ENCODE assay signal across 8 mouse cellular contexts in genomic region chr8:126592381-126592770, GRCm38 (mm10). TPM values are rescaled to one million over a fixed set of nuclear protein-coding genes. Genes with fewer than 3 reads are reported as not detected.
DNase-seq lines count a peak whose midpoint lies in the region; ATAC-seq and TF ChIP-seq lines count a peak whose summit lies in the region.

No protein-coding gene starts in this region.

- peaks cover 18% of the 10 kb centered on the region for H3K36me3 ChIP-seq in heart, embryonic 16.5 days (ENCODE audit: control insufficient read depth, insufficient read depth)
- peaks cover 32% of the 10 kb centered on the region for H3K36me3 ChIP-seq in liver, embryonic 12.5 days

- peaks cover 11% of the 10 kb centered on the region for H3K4me1 ChIP-seq in lung, adult 2 months (ENCODE audit: control insufficient read depth, insufficient read depth, low read length)
- peaks cover 6% of the 10 kb centered on the region for H3K4me1 ChIP-seq in cortical plate, adult 2 months (ENCODE audit: control insufficient read depth, insufficient read depth, low read length)
- peaks cover 21% of the 10 kb centered on the region for H3K4me1 ChIP-seq in heart, embryonic 16.5 days (ENCODE audit: control insufficient read depth, insufficient read depth, low read length)
- peaks cover 65% of the 10 kb centered on the region for H3K4me1 ChIP-seq in liver, embryonic 12.5 days

- no peak for ATAC-seq in heart, embryonic 16.5 days (replicated peaks; ENCODE audit: extremely low read depth, insufficient read depth, low FRiP score)
- ATAC-seq in liver, embryonic 12.5 days = no peak

- H3K9ac ChIP-seq in heart, embryonic 16.5 days (ENCODE audit: low read length) = peak overlapping the region; percentile 100
- H3K9ac ChIP-seq in liver, embryonic 12.5 days = peak overlapping the region; percentile 98

- peak; percentile 55 for DNase-seq in lung, adult 2 months
- no peak for DNase-seq in lung, postnatal 14 days
- peak; percentile 31 for DNase-seq in T-cell, adult 2 months (ENCODE audit: low spot score)
- peak; percentile 46 for DNase-seq in retina, postnatal 1 day
- no peak for DNase-seq in ovary, postnatal 14 days (ENCODE audit: low spot score)

- no peak for TF ChIP-seq CTCF in lung, adult 2 months (IDR thresholded peaks at IDR 0.05; ENCODE audit: insufficient read depth, low read length)
- TF ChIP-seq CTCF in cortical plate, adult 2 months (IDR thresholded peaks at IDR 0.05; ENCODE audit: extremely low read depth, insufficient read depth, low read length) = no peak

- peak; percentile 47; the same call in 1 of the 2 replicates for TF ChIP-seq POLR2A in lung, adult 2 months (IDR thresholded peaks at IDR 0.05; ENCODE audit: borderline replicate concordance, extremely low read depth, low read depth, low read length)
- TF ChIP-seq POLR2A in cortical plate, adult 2 months (IDR thresholded peaks at IDR 0.05; ENCODE audit: extremely low read depth, insufficient read depth, low read length) = no peak

- H3K4me2 ChIP-seq in heart, embryonic 16.5 days (ENCODE audit: low read depth, low read length) = peak overlapping the region; percentile 86
- peak overlapping the region; percentile 96 for H3K4me2 ChIP-seq in liver, embryonic 12.5 days

- WGBS in lung, adult 2 months = under 1% methylated on average over 45 of the region's 45 CpGs
- WGBS in heart, embryonic 16.5 days = under 1% methylated on average over 40 of the region's 45 CpGs
- WGBS in liver, embryonic 12.5 days (ENCODE audit: insufficient replicate concordance) = under 1% methylated on average over 39 of the region's 45 CpGs

- H3K4me3 ChIP-seq in lung, adult 2 months (replicated peaks; ENCODE audit: extremely low read depth, low read depth, low read length) = peak overlapping the region; percentile 96
- peak overlapping the region; percentile 78 for H3K4me3 ChIP-seq in cortical plate, adult 2 months (ENCODE audit: insufficient read depth, low read length)
- H3K4me3 ChIP-seq in heart, embryonic 16.5 days (ENCODE audit: low read length) = peak overlapping the region; percentile 100
- peak overlapping the region; percentile 96 for H3K4me3 ChIP-seq in liver, embryonic 12.5 days

- peak overlapping the region; percentile 98 for H3K27ac ChIP-seq in cortical plate, adult 2 months (ENCODE audit: insufficient read depth, low read length)
- peak overlapping the region; percentile 99 for H3K27ac ChIP-seq in heart, embryonic 16.5 days (ENCODE audit: low read length)
- H3K27ac ChIP-seq in liver, embryonic 12.5 days = peak overlapping the region; percentile 97

- H3K27me3 ChIP-seq in heart, embryonic 16.5 days (ENCODE audit: control insufficient read depth, insufficient read depth, low read length) = no peaks in the 10 kb centered on the region
- no peaks in the 10 kb centered on the region for H3K27me3 ChIP-seq in liver, embryonic 12.5 days (replicated peaks)

- no peaks in the 10 kb centered on the region for H3K9me3 ChIP-seq in heart, embryonic 16.5 days (replicated peaks; ENCODE audit: control insufficient read depth, low read length)
- no peaks in the 10 kb centered on the region for H3K9me3 ChIP-seq in liver, embryonic 12.5 days (replicated peaks)

RNA-seq across cellular contexts. Expression of gene Irf2bp2, which starts 1.4 kb away (rescaled TPM):
- polyA plus RNA-seq in lung, adult 2 months (2012; rRNA removed) = 81.2 and 127 TPM in 2 replicates
- 32.9 and 33.2 TPM in 2 replicates for polyA plus RNA-seq in cortical plate, adult 2 months (2012; rRNA removed)
- 9.1 and 9.8 TPM in 2 replicates for polyA plus RNA-seq in heart, embryonic 16.5 days (2015; fragmentation: Nextera tagmentation; extraction: Ambion mirVana)
- 5.5 and 5.6 TPM in 2 replicates for polyA plus RNA-seq in liver, embryonic 12.5 days (2016; fragmentation: Nextera tagmentation; extraction: Ambion mirVana)

Comparison
In these comparisons a context has a peak if more than half of its experiments do, and no peak if none do; other contexts are left out.
1. DNase-seq: peak in lung, adult 2 months (single experiment), T-cell, adult 2 months (single experiment) and retina, postnatal 1 day (single experiment); none in lung, postnatal 14 days (single experiment) and ovary, postnatal 14 days (single experiment).
2. Peak in every context shown above with its lines, with median percentiles within 50 percentile points of each other: H3K4me3 ChIP-seq and H3K27ac ChIP-seq.